Mouse (Mus musculus) limb, embryonic 13.5 days (tissue): ENCODE results near the gene 1700028K03Rik. TPM values are rescaled to one million over a fixed set of nuclear protein-coding genes. Genes with fewer than 3 reads are reported as not detected.

Experiments used
- ATAC-seq: fragments of 200-750 bp; cut with Nextera tagmentation; 2 replicates; pipeline ENCODE4 v1.8.0; 2017; ENCODE audit warnings: low read depth, moderate number of reproducible peaks, moderate TSS enrichment; ENCODE audit not compliant: low FRiP score
- H3K27ac ChIP-seq: fragments of 300-500 bp; sonication (generic); 2 replicates; pipeline ENCODE4 v1.5.1; 2015; ENCODE audit warnings: inconsistent platforms, mild to moderate bottlenecking, moderate library complexity
- H3K27me3 ChIP-seq: fragments of 300-500 bp; sonication (generic); 2 replicates; pipeline ENCODE4 v1.6.1; 2015; ENCODE audit warnings: mild to moderate bottlenecking, inconsistent platforms
- H3K36me3 ChIP-seq: fragments of 300-500 bp; sonication (generic); 2 replicates; pipeline ENCODE4 v1.6.1; 2015; ENCODE audit warnings: inconsistent platforms, mild to moderate bottlenecking, moderate library complexity
- H3K4me1 ChIP-seq: fragments of 300-500 bp; sonication (generic); 2 replicates; pipeline ENCODE4 v1.6.1; 2015; ENCODE audit warnings: inconsistent platforms
- H3K4me2 ChIP-seq: fragments of 300-500 bp; sonication (generic); replicated peaks from 2 replicates; pipeline ENCODE4 v1.6.1; 2015; ENCODE audit warnings: inconsistent platforms, mild to moderate bottlenecking, moderate library complexity
- H3K4me3 ChIP-seq: fragments of 300-500 bp; sonication (generic); 2 replicates; pipeline ENCODE4 v1.5.1; 2015; ENCODE audit warnings: moderate library complexity, mild to moderate bottlenecking, inconsistent platforms
- H3K9ac ChIP-seq: fragments of 300-500 bp; sonication (generic); 2 replicates; pipeline ENCODE4 v1.6.1; 2015; ENCODE audit warnings: mild to moderate bottlenecking, inconsistent platforms
- H3K9me3 ChIP-seq: fragments of 300-500 bp; sonication (generic); 2 replicates; pipeline ENCODE4 v1.6.1; 2016; ENCODE audit warnings: inconsistent platforms
- WGBS: fragments of 180-500 bp; shearing (Covaris S2); methylation state at CpG from one replicate; pipeline ENCODE4 v1.1.7; 2015; 5-methylcytosine and 5-hydroxymethylcytosine counted together
- polyA plus RNA-seq: library from polyadenylated mRNA; unstranded; fragments of >200 nt; fragmentation: Nextera tagmentation; extraction: Ambion mirVana; gene quantifications from 2 replicates; pipeline ENCODE4 v1.2.1, GENCODE M21; 2015

1700028K03Rik gene
- polyA plus RNA-seq, 1 experiment from 2014 or later: 0.13 TPM

GRCm38 (mm10) chr5:107511326-107511725 lies 23.2 kb upstream of the 1700028K03Rik start:
- Histone ChIP-seq H3K27me3 (no peaks in the 10 kb centered on the region), H3K4me1 (no peaks in the 10 kb centered on the region), H3K9ac (no peak overlapping the region), H3K27ac (no peak overlapping the region), H3K9me3 (no peaks in the 10 kb centered on the region), H3K4me2 (no peak overlapping the region), H3K36me3 (peaks cover 14% of the 10 kb centered on the region), H3K4me3 (no peak overlapping the region)
- ATAC-seq: no peak
- WGBS: 49% methylated on average over 2 of the region's 2 CpGs

- Histone ChIP-seq H3K4me2 (no peak overlapping the region), H3K9me3 (no peaks in the 10 kb centered on the region), H3K36me3 (peaks cover 4% of the 10 kb centered on the region; the same call in 1 of the 2 replicates), H3K27me3 (no peaks in the 10 kb centered on the region), H3K4me1 (no peaks in the 10 kb centered on the region), H3K9ac (no peak overlapping the region), H3K27ac (no peak overlapping the region), H3K4me3 (no peak overlapping the region)
- no peak for ATAC-seq
- WGBS: 52% methylated on average over 7 of the region's 7 CpGs
These were observed 20.9 kb upstream of the 1700028K03Rik start for GRCm38 (mm10) chr5:107513583-107513982.

GRCm38 (mm10) chr5:107515453-107515852 lies 19.1 kb upstream of the 1700028K03Rik start:
- Histone ChIP-seq H3K36me3 (peaks cover 1% of the 10 kb centered on the region; the same call in 1 of the 2 replicates), H3K4me2 (no peak overlapping the region), H3K27me3 (no peaks in the 10 kb centered on the region), H3K9ac (no peak overlapping the region), H3K4me1 (no peaks in the 10 kb centered on the region), H3K27ac (no peak overlapping the region), H3K4me3 (no peak overlapping the region), H3K9me3 (no peaks in the 10 kb centered on the region)
- WGBS: 96% methylated on average over 3 of the region's 3 CpGs
- ATAC-seq: no peak

GRCm38 (mm10) chr5:107516087-107516486 lies 18.4 kb upstream of the 1700028K03Rik start:
- no peaks in the 10 kb centered on the region for H3K27me3 ChIP-seq
- H3K27ac ChIP-seq: no peak overlapping the region
- 90% methylated on average over 1 of the region's 1 CpGs for WGBS
- H3K36me3 ChIP-seq: no peaks in the 10 kb centered on the region
- no peaks in the 10 kb centered on the region for H3K9me3 ChIP-seq
- H3K9ac ChIP-seq: no peak overlapping the region
- no peak overlapping the region for H3K4me2 ChIP-seq
- no peaks in the 10 kb centered on the region for H3K4me1 ChIP-seq
- no peak for ATAC-seq
- no peak overlapping the region for H3K4me3 ChIP-seq

- WGBS: 94% methylated on average over 4 of the region's 4 CpGs
- no peak for ATAC-seq
- no peaks in the 10 kb centered on the region for H3K36me3 ChIP-seq
These were observed 15.9 kb upstream of the 1700028K03Rik start for GRCm38 (mm10) chr5:107518602-107519001.

GRCm38 (mm10) chr5:107521386-107521785 lies 13.1 kb upstream of the 1700028K03Rik start:
- H3K27me3 ChIP-seq: no peaks in the 10 kb centered on the region
- H3K9me3 ChIP-seq: no peaks in the 10 kb centered on the region
- no peak overlapping the region for H3K4me2 ChIP-seq
- no peak overlapping the region for H3K27ac ChIP-seq
- H3K4me3 ChIP-seq: no peak overlapping the region
- no peak for ATAC-seq
- WGBS: 94% methylated on average over 6 of the region's 6 CpGs
- no peaks in the 10 kb centered on the region for H3K36me3 ChIP-seq
- H3K9ac ChIP-seq: no peak overlapping the region
- H3K4me1 ChIP-seq: no peaks in the 10 kb centered on the region

More at GRCm38 (mm10) chr5:107518602-107519001, 15.9 kb upstream of the 1700028K03Rik start:
- H3K27me3 ChIP-seq: no peaks in the 10 kb centered on the region
- H3K4me1 ChIP-seq: no peaks in the 10 kb centered on the region
- H3K9ac ChIP-seq: no peak overlapping the region
- H3K4me2 ChIP-seq: no peak overlapping the region
- H3K27ac ChIP-seq: no peak overlapping the region
- no peaks in the 10 kb centered on the region for H3K9me3 ChIP-seq
- no peak overlapping the region for H3K4me3 ChIP-seq

GRCm38 (mm10) chr5:107521897-107522296 lies 12.6 kb upstream of the 1700028K03Rik start:
- H3K9me3 ChIP-seq: no peaks in the 10 kb centered on the region
- no peak overlapping the region for H3K4me3 ChIP-seq
- no peaks in the 10 kb centered on the region for H3K36me3 ChIP-seq
- no peak for ATAC-seq
- WGBS: 72% methylated on average over 7 of the region's 7 CpGs
- H3K4me2 ChIP-seq: no peak overlapping the region
- H3K27ac ChIP-seq: no peak overlapping the region
- H3K27me3 ChIP-seq: no peaks in the 10 kb centered on the region
- H3K9ac ChIP-seq: no peak overlapping the region
- no peaks in the 10 kb centered on the region for H3K4me1 ChIP-seq

GRCm38 (mm10) chr5:107524281-107524680 lies 10.2 kb upstream of the 1700028K03Rik start:
- Histone ChIP-seq H3K36me3 (no peaks in the 10 kb centered on the region), H3K27ac (no peak overlapping the region), H3K4me1 (no peaks in the 10 kb centered on the region), H3K4me2 (no peak overlapping the region), H3K9me3 (no peaks in the 10 kb centered on the region), H3K4me3 (no peak overlapping the region), H3K9ac (no peak overlapping the region), H3K27me3 (no peaks in the 10 kb centered on the region)
- no peak for ATAC-seq
- WGBS: 70% methylated on average over 10 of the region's 10 CpGs

GRCm38 (mm10) chr5:107528856-107529255 lies 5.7 kb upstream of the 1700028K03Rik start:
- H3K9me3 ChIP-seq: no peaks in the 10 kb centered on the region
- H3K4me2 ChIP-seq: no peak overlapping the region
- no peaks in the 10 kb centered on the region for H3K27me3 ChIP-seq
- no peak overlapping the region for H3K4me3 ChIP-seq
- no peak for ATAC-seq
- H3K9ac ChIP-seq: no peak overlapping the region
- no peaks in the 10 kb centered on the region for H3K36me3 ChIP-seq
- WGBS: 88% methylated on average over 3 of the region's 3 CpGs
- no peaks in the 10 kb centered on the region for H3K4me1 ChIP-seq
- H3K27ac ChIP-seq: no peak overlapping the region

- Histone ChIP-seq H3K9me3 (0 out of 2 replicates have a peak, but pooled peaks cover 4% of the 10 kb centered on the region), H3K27ac (no peak overlapping the region), H3K36me3 (no peaks in the 10 kb centered on the region), H3K4me1 (no peaks in the 10 kb centered on the region), H3K27me3 (no peaks in the 10 kb centered on the region), H3K4me3 (no peak overlapping the region), H3K9ac (no peak overlapping the region), H3K4me2 (no peak overlapping the region)
- ATAC-seq: no peak
- 74% methylated on average over 2 of the region's 2 CpGs for WGBS
These were observed 919 bp upstream of the 1700028K03Rik start for GRCm38 (mm10) chr5:107533590-107533989.

GRCm38 (mm10) chr5:107541696-107542095 lies 7.2 kb downstream of the 1700028K03Rik start:
- ATAC-seq: no peak
- Histone ChIP-seq H3K4me2 (no peak overlapping the region), H3K4me3 (no peak overlapping the region), H3K4me1 (no peaks in the 10 kb centered on the region), H3K36me3 (no peaks in the 10 kb centered on the region), H3K27me3 (no peaks in the 10 kb centered on the region), H3K9me3 (0 out of 2 replicates have a peak, but pooled peaks cover 3% of the 10 kb centered on the region), H3K27ac (no peak overlapping the region), H3K9ac (no peak overlapping the region)
- 37% methylated on average over 7 of the region's 7 CpGs for WGBS

GRCm38 (mm10) chr5:107545927-107546326 lies 11.4 kb downstream of the 1700028K03Rik start:
- peaks cover 13% of the 10 kb centered on the region for H3K36me3 ChIP-seq
- no peak overlapping the region for H3K9ac ChIP-seq
- 73% methylated on average over 4 of the region's 4 CpGs for WGBS
- no peaks in the 10 kb centered on the region for H3K27me3 ChIP-seq
- ATAC-seq: no peak
- H3K4me2 ChIP-seq: no peak overlapping the region
- H3K27ac ChIP-seq: no peak overlapping the region
- H3K4me3 ChIP-seq: no peak overlapping the region
- no peaks in the 10 kb centered on the region for H3K4me1 ChIP-seq
- no peaks in the 10 kb centered on the region for H3K9me3 ChIP-seq

- 88% methylated on average over 3 of the region's 3 CpGs for WGBS
- Histone ChIP-seq H3K9me3 (no peaks in the 10 kb centered on the region), H3K27me3 (no peaks in the 10 kb centered on the region), H3K4me3 (no peak overlapping the region), H3K4me1 (no peaks in the 10 kb centered on the region), H3K4me2 (no peak overlapping the region), H3K27ac (no peak overlapping the region), H3K36me3 (peaks cover 25% of the 10 kb centered on the region), H3K9ac (no peak overlapping the region)
- no peak for ATAC-seq
These were observed 13.4 kb downstream of the 1700028K03Rik start for GRCm38 (mm10) chr5:107547955-107548354.
